Mouse (Mus musculus): ENCODE data around the gene Gfi1b.

- TF ChIP-seq POLR2A (IDR thresholded peaks at IDR 0.05; ENCODE audit: low read depth, low read length) = no peak
- no peak for TF ChIP-seq CTCF (IDR thresholded peaks at IDR 0.05; ENCODE audit: borderline replicate concordance, insufficient read depth, low read length)
These were observed 8.2 kb upstream of the Gfi1b start for GRCm38 (mm10) chr2:28629911-28630381.

Data from embryonic fibroblast, embryonic 13.5 days (primary cell).